Mouse (Mus musculus): ENCODE results near the gene Tjp1. TPM values are rescaled to one million over a fixed set of nuclear protein-coding genes. Genes with fewer than 3 reads are reported as not detected.

Tjp1 gene
- total RNA-seq, 2 experiments from 2014 or later = 121 to 161 TPM

- intact Hi-C loops (cut with DNase I) = no loop called here
- no peak for DNase-seq (ENCODE audit: low spot score in 2 of 2)
Observed at GRCm38 (mm10) chr7:65450158-65450557, 77.4 kb downstream of the Tjp1 start.

- intact Hi-C loops (cut with DNase I) = no loop called here
- DNase-seq (ENCODE audit: low spot score in 2 of 2) = no peak
Observed at GRCm38 (mm10) chr7:65441505-65441904, 86.1 kb downstream of the Tjp1 start.

- intact Hi-C loops (cut with DNase I) = no loop called here
- DNase-seq (ENCODE audit: low spot score in 2 of 2) = no peak
Observed at GRCm38 (mm10) chr7:65439518-65439917, 88.1 kb downstream of the Tjp1 start.

GRCm38 (mm10) chr7:65438146-65438545 is 89.4 kb downstream of the Tjp1 start:
- intact Hi-C loops (cut with DNase I) = no loop called here
- no peak for DNase-seq (ENCODE audit: low spot score in 2 of 2)

GRCm38 (mm10) chr7:65436921-65437320 is 90.7 kb downstream of the Tjp1 start:
- intact Hi-C loops (cut with DNase I) = no loop called here
- peak in 1 of 2 experiments; percentile 43 for DNase-seq (ENCODE audit: low spot score in 2 of 2)

- no peak for DNase-seq (ENCODE audit: low spot score in 2 of 2)
- intact Hi-C loops (cut with DNase I) = no loop called here
Observed at GRCm38 (mm10) chr7:65431018-65431695, 96.4 kb downstream of the Tjp1 start.

GRCm38 (mm10) chr7:65430401-65430800 is 97.2 kb downstream of the Tjp1 start:
- no peak for DNase-seq (ENCODE audit: low spot score in 2 of 2)
- intact Hi-C loops (cut with DNase I) = no loop called here

- intact Hi-C loops (cut with DNase I) = loop anchor here (5.0 kb wide), 1 partner anchor 47 kb away; no protein-coding TSS in a partner anchor
- no peak for DNase-seq (ENCODE audit: low spot score in 2 of 2)
Observed at GRCm38 (mm10) chr7:65424519-65424918, 103.1 kb downstream of the Tjp1 start.

GRCm38 (mm10) chr7:65422456-65422855 is 105.1 kb downstream of the Tjp1 start:
- no peak for DNase-seq (ENCODE audit: low spot score in 2 of 2)
- intact Hi-C loops (cut with DNase I) = loop anchor here (5.0 kb wide), 1 partner anchor 45 kb away; no protein-coding TSS in a partner anchor

GRCm38 (mm10) chr7:65421451-65421850 is 106.1 kb downstream of the Tjp1 start:
- intact Hi-C loops (cut with DNase I) = loop anchor here (5.0 kb wide), 1 partner anchor 44 kb away; no protein-coding TSS in a partner anchor
- DNase-seq (ENCODE audit: low spot score in 2 of 2) = no peak

- intact Hi-C loops (cut with DNase I) = loop anchor here (5.0 kb wide), 2 partner anchors 43 to 67 kb away; no protein-coding TSS in a partner anchor
- DNase-seq (ENCODE audit: low spot score in 2 of 2) = no peak
Observed at GRCm38 (mm10) chr7:65419926-65420325, 107.7 kb downstream of the Tjp1 start.

- no peak for DNase-seq (ENCODE audit: low spot score in 2 of 2)
- intact Hi-C loops (cut with DNase I) = loop anchor here (5.0 kb wide), 1 partner anchor 68 kb away; no protein-coding TSS in a partner anchor
Observed at GRCm38 (mm10) chr7:65419012-65419411, 108.6 kb downstream of the Tjp1 start.

GRCm38 (mm10) chr7:65418366-65418911 is 109.1 kb downstream of the Tjp1 start:
- intact Hi-C loops (cut with DNase I) = loop anchor here (5.0 kb wide), 1 partner anchor 69 kb away; no protein-coding TSS in a partner anchor
- DNase-seq (ENCODE audit: low spot score in 2 of 2) = no peak

- DNase-seq (ENCODE audit: low spot score in 2 of 2) = no peak
- intact Hi-C loops (cut with DNase I) = loop anchor here (5.0 kb wide), 1 partner anchor 70 kb away; no protein-coding TSS in a partner anchor
Observed at GRCm38 (mm10) chr7:65417231-65418100, 110.1 kb downstream of the Tjp1 start.

GRCm38 (mm10) chr7:65416506-65416905 is 111.1 kb downstream of the Tjp1 start:
- intact Hi-C loops (cut with DNase I) = loop anchor here (5.0 kb wide), 1 partner anchor 71 kb away; no protein-coding TSS in a partner anchor
- DNase-seq (ENCODE audit: low spot score in 2 of 2) = no peak

- no peak for DNase-seq (ENCODE audit: low spot score in 2 of 2)
- intact Hi-C loops (cut with DNase I) = loop anchor here (5.0 kb wide), 1 partner anchor 42 kb away; no protein-coding TSS in a partner anchor
Observed at GRCm38 (mm10) chr7:65413946-65414945, 113.3 kb downstream of the Tjp1 start.

GRCm38 (mm10) chr7:65410668-65411067 is 116.9 kb downstream of the Tjp1 start:
- intact Hi-C loops (cut with DNase I) = loop anchor here (5.0 kb wide), 1 partner anchor 38 kb away; no protein-coding TSS in a partner anchor
- no peak for DNase-seq (ENCODE audit: low spot score in 2 of 2)

- intact Hi-C loops (cut with DNase I) = no loop called here
- no peak for DNase-seq (ENCODE audit: low spot score in 2 of 2)
Observed at GRCm38 (mm10) chr7:65406427-65406826, 121.2 kb downstream of the Tjp1 start.

GRCm38 (mm10) chr7:65402516-65402915 is 125.1 kb downstream of the Tjp1 start:
- no peak for DNase-seq (ENCODE audit: low spot score in 2 of 2)
- intact Hi-C loops (cut with DNase I) = no loop called here

Measured in left cerebral cortex, postnatal 36 days (tissue).